Mouse (Mus musculus): Measurements from ENCODE around the gene Igsf21. TPM values are rescaled to one million over a fixed set of nuclear protein-coding genes. Genes with fewer than 3 reads are reported as not detected.

The Igsf21 gene
- total RNA-seq, 1 experiment from 2014 or later, result not detected

DNA sequence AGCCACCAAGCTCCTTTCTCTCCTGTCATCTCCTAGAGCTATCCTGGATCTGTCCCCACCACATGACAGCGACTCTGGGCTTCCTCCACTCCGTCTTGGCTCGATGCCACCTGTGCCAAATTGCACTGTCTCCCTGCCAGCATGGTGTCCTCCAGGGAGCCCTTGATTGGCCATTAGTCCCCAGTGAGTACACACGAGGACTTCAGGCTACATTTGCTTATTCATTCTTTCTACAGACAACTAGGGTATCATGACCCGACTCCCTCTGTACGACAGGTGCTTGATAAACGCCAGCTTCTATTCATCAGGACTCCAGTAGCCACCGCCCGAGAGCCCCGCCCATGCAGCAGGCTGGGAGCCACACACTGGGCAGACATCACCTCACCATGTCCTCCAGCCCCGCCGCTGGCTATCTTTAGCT lies 40.8 kb downstream of the Igsf21 start:
- ATAC-seq (replicated peaks; ENCODE audit: insufficient number of reproducible peaks, low FRiP score, low TSS enrichment, poor library complexity, severe bottlenecking), result no peak

DNA sequence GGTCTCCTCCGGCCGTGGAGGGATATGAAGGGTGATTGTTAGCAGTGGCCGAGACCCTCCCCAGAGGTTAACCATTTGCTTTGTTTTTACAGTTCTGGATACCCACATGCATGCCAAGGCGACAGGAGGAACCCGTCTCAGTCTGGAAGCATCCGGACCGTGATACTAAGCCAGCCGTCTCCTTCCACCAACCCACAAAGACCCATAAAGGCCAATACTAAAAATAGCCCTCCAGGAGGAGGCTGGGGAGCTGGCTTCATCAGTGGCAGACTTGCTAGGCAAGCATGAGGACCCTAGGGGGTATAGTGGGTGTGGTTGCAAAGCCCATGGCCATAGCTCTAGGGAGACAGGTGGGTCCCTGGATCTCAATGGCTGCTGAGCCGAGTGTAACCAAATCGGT lies 41.8 kb downstream of the Igsf21 start:
- ATAC-seq (replicated peaks; ENCODE audit: insufficient number of reproducible peaks, low FRiP score, low TSS enrichment, poor library complexity, severe bottlenecking), result no peak

DNA sequence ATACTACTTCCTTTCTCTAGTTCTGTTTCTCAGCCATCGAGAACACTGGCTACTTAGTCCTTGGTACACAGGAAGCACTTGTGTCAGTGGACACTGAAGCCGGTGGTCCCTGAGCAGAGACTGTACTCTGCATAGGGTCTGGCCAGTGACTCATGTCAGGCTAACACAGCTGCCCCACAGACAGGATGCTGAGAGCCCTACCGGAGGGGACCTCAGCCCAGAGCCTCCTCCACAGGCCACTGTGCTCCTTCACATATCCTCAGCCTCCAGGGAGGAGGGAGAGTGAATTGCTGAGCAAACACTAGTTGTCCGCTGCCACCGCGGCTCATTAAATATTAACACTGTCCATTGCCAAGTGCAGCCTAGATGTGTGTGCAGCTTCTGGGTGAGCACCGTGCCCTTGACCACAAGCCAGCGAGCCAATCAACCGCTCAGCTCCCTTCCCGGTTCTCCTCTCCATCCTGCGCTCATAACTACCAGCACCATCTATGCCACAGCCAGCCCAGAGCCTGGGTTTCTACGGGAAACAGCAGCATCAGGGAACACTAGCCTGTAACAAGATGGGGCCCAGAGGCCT lies 42.8 kb downstream of the Igsf21 start:
- no peak for ATAC-seq (replicated peaks; ENCODE audit: insufficient number of reproducible peaks, low FRiP score, low TSS enrichment, poor library complexity, severe bottlenecking)

DNA sequence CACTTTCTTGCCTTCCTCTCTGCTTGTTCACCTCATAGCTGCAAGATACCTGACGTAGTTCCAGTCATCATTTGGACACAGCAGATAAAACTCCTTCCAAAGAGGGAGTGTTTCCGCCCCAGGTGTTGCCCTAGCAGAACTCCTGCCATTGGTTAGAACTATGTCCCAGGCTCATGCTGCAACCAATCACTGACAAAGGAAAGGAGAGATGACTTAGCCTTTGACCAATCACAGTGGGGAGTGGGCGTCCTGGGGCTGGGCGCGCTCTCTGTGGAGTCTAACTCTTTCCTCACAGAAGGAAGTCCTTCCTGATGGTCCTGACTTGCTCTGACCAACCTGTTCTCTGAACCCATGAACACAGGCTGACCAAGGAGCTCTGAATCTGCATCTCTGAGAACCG lies 44.4 kb downstream of the Igsf21 start:
- no peak for ATAC-seq (replicated peaks; ENCODE audit: insufficient number of reproducible peaks, low FRiP score, low TSS enrichment, poor library complexity, severe bottlenecking)

DNA sequence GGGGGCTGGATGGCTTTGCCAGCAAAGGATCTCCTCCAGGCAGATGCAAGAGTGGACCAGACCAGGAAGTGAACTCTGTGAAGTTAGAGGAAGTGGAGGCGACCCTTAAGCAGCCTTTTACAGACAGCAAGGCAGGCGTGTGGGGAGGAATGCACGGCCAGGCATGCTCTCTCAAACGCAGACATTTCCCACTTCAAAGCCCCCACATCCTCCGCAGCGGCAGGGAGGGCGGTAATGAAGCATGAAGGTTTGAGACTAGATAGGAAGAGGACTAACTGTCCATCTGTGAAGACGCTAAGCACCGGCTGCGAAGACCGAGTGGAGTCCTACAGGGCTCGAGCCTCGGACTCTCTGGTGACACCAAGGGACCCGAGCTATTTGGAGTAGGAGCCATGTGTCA lies 46.3 kb downstream of the Igsf21 start:
- no peak for ATAC-seq (replicated peaks; ENCODE audit: insufficient number of reproducible peaks, low FRiP score, low TSS enrichment, poor library complexity, severe bottlenecking)

DNA sequence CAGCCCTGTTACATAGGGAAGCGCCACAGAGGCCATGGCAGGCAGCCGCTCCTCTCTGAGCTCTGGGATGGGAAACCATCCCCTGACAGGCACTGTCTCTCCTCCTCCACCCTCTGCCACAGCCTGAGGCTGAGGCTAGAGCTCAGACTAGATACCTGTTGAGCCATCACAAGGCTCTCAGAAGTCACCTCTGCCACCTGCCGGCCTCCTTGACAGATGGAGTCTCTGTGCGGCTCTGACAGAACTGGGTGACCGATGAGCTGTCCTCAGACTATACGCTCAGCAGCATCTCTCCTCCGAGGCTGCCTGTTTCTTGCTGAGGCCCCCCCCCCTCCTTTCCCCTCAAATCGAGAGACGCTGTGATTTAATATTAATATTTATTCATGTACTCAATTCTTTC lies 49.9 kb downstream of the Igsf21 start:
- no peak for ATAC-seq (replicated peaks; ENCODE audit: insufficient number of reproducible peaks, low FRiP score, low TSS enrichment, poor library complexity, severe bottlenecking)

DNA sequence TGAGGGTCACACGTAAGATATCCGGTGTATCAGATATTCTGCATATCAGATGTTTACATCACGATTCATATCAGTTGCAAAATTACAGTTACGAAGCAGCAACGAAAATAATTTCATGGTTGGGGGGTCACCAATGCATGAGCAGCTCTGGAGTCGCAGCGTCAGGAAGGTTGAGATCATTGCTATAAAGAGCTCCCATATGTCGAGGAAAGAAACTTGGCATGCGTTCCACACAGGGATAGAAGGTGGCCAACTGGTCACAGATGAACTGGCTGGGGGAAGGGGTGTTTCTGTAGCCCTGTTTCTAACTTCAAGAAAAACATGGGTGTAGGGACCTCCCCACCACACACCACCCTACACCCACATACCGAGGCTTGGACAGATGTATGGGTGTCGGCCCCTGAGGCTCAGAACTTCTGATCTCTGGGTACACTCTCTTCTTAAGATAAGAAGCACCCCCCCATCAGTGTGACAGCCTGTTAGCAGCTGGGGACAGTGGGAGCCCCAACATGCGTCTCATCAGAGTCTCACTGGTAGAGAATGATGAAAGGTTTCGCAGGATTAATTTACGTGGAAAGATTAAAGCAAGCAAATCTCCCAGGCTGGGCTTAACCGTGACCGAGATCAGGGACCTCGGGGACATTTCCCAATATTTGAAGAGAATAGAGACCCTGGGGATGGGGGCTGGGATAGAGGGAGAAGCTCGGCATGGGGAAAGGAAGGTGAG lies 54.1 kb downstream of the Igsf21 start:
- ATAC-seq (replicated peaks; ENCODE audit: insufficient number of reproducible peaks, low FRiP score, low TSS enrichment, poor library complexity, severe bottlenecking), result no peak

DNA sequence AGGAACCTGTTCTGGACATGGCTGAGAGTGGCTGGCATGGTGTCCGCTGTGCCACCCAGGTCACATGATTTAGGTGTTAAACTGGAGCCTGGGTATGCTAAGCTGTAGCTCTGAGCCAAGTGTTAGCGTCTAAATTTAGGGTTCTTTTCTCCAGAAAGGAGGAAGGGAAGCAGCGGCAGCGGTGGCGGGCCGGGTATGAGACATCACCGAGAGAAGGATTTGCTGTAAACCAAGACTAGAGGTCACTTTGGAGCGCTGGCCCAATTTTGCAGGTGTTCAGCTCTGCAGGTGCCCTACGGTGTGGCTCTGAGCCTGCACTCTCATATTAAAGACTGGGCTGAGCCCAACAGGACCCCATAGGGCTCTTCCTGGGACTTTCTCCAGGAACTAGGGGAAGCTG lies 57.0 kb downstream of the Igsf21 start:
- no peak for ATAC-seq (replicated peaks; ENCODE audit: insufficient number of reproducible peaks, low FRiP score, low TSS enrichment, poor library complexity, severe bottlenecking)

DNA sequence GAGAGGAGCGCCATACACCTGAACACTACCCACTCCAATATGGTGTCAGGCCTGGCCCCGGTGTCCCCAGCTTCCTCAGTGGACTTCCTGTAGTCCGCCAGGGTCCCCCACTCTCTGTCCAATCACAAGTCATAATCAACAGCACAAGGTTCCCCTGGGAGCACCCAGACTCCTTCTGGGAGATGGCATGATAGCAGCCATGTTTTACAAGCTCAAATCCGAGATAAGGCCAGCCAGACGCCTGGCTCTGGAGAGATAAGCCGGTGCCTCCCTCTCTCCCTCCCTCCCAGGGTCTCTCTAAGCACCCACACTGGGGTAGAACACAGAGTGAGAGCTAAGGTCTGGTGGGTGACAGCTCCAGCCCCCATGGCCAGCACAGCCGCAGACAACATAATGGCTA lies 58.0 kb downstream of the Igsf21 start:
- ATAC-seq (replicated peaks; ENCODE audit: insufficient number of reproducible peaks, low FRiP score, low TSS enrichment, poor library complexity, severe bottlenecking), result no peak

DNA sequence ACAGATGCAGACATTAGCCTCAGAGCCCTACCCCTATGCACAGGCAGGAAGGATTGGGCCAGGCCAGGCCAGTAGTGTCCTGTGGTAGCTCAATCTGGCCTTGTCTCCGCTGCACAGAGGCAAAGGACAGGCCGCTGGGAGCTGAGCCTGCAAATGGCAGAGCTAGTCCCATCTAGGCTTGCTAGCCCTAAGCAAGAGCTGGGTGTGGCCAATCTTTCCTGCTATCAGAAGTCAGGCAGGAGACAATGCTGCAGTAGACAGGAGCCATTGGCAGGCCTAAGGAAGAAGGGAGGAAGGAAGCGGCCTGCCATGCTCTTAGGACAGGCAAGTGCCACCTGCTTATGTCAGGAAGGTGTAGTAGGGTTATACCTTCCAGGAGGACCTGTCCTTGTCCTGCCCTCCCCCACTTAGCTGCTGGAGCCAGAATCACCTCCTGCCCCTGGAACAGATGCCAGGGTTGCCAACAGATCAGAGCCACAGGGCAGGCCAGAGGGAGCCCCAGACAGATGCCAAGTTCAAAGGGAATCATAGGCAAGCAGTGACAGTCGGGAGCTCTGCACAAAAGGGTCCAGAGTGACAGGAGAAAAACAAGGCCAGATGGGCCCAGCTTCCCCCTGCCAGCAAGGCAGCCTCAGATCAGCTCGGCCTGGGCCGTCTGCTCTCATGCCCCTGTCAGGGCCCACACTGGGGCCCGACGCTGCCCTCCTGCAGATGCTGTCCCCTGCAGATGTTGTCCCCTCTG lies 59.0 kb downstream of the Igsf21 start:
- ATAC-seq (replicated peaks; ENCODE audit: insufficient number of reproducible peaks, low FRiP score, low TSS enrichment, poor library complexity, severe bottlenecking), result no peak

DNA sequence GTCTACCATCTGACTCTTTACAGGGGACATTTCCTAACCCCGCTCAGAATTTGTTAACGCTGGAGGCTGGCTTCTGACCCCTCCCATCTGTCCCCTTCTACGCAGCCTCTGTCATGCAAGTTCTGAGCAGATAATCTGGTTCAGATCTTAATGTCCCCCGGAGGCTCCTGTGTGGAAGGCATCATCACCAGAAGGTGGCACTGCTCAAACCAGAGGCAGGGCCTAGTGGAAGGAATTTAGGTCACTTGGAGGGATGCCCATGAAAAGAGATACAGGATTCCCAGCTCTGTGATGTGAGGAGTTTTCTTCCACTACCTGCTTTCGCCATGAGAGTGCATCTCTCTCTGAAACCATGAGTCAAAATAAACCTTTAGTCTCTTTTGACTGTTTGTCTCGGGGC lies 67.0 kb downstream of the Igsf21 start:
- ATAC-seq (replicated peaks; ENCODE audit: insufficient number of reproducible peaks, low FRiP score, low TSS enrichment, poor library complexity, severe bottlenecking), result no peak

DNA sequence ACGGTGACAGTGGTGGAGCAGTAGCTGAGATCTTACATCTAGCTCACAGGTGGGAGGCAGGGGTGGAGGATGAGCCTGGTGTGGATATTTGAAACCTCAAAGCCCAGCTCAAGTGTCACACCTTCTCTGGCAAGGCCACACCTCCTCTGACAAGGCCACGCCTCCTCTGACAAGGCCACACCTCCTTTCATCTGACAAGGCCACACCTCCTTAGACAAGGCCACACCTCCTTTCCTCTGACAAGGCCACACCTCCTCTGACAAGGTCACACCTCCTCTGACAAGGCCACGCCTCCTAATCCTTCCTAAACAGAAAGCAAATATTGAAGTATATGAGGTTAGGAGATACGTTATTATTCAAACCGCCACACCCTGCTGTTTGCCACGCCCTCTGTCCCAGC lies 69.5 kb downstream of the Igsf21 start:
- no peak for ATAC-seq (replicated peaks; ENCODE audit: insufficient number of reproducible peaks, low FRiP score, low TSS enrichment, poor library complexity, severe bottlenecking)

DNA sequence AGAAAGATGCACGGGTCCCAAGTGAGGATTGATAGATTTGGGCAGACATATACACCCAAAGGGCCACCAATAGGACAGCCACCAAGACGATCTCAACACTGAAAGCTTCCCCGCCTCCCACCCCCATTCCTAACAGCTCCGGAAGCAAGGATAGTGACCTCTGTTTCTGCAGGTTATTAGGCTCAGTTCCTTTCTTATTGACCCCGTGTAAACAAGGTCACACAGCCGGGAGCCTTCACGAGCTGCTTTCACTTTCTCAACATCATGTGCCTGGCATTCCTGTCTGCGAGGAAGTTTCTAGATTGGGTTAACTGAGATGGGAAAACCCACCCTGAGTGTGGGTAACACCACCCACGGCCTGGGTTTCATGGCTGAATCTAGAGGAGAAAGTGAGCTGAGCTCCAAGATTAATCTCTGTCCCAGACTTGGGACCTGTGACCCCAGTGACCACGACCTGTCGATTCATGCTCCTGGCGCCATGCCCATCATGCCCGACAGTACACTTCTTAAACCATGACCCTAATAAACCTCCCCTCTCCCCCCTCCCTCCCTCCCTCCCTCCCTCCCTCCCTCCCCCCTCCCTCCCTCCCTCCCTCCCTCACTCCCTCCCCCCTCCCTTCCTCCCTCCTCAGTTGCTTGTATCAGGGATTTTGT lies 72.7 kb downstream of the Igsf21 start:
- ATAC-seq (replicated peaks; ENCODE audit: insufficient number of reproducible peaks, low FRiP score, low TSS enrichment, poor library complexity, severe bottlenecking), result no peak

DNA sequence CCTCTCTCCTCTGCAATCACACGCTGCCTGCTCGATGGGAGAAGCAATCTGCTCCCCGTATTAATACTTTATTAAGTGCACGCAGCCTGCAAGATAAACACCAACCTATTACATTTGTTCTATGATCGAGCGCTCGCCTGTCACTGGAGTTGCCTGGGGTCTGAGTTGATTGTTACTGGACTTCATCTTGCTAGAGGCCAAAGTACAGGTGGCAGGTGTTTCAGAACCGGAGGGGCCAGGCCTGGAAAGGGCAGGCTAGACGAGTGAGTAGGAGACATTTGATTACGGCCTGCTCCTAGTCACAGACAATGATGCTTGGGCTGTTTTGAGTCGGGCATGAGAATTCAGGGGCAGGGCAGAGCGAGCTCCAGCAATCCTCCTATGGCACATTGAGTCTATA lies 73.5 kb downstream of the Igsf21 start:
- ATAC-seq (replicated peaks; ENCODE audit: insufficient number of reproducible peaks, low FRiP score, low TSS enrichment, poor library complexity, severe bottlenecking), result no peak

DNA sequence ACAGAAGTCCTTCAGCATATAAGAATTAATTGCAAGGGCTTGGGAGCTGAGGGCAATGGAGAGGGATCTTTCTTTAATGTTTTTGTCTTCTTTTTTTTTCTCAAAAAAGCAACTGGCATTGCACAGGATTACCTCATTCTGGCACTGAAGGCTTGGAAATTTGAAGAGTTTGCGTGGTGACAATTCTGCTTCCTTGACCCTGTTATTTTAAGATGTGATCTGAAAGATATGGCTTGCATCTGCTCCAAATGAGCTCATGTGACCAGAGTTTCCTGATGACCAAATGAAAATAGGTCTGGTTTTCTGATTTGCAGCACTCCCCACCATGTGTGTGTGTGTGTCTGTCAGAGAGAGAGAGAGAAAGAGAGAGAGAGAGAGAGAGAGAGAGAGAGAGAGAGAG lies 74.7 kb downstream of the Igsf21 start:
- no peak for ATAC-seq (replicated peaks; ENCODE audit: insufficient number of reproducible peaks, low FRiP score, low TSS enrichment, poor library complexity, severe bottlenecking)

DNA sequence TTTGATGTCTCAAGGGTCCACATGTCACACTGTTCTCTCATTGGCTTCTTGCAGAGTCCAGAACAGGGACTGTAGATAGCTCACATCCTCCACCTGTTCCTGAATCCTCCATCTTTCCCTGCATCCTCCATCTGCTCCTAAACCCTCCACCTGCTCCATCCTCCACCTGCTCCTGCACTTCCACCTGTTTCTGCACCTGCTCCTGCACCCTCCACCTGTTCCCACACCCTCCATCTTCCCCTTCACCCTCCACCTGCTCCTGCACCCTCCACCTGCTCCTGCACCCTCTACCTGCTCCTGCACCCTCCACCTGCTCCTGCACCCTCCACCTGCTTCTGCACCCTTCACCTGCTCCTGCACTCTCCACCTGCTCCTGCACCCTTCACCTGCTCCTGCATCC lies 75.4 kb downstream of the Igsf21 start:
- no peak for ATAC-seq (replicated peaks; ENCODE audit: insufficient number of reproducible peaks, low FRiP score, low TSS enrichment, poor library complexity, severe bottlenecking)

DNA sequence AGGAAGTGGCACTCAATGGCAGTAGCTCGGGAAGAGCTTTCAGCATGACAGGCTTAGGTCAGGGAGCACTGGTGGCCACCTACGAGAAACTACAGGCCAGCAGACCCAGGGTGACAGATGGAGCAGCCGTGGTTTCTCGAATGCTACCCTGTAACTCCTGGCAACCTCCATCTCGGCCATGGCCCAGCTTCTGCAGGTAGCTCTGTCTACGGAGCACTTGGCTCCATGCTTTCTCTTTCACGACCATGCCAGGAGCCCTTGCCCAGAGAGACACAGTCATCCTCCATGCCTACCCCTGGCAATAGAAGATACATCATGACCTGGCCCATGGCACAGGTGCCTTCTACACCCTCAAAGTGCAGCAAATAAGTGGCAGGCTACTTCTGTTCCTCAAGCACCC lies 80.7 kb downstream of the Igsf21 start:
- no peak for ATAC-seq (replicated peaks; ENCODE audit: insufficient number of reproducible peaks, low FRiP score, low TSS enrichment, poor library complexity, severe bottlenecking)

DNA sequence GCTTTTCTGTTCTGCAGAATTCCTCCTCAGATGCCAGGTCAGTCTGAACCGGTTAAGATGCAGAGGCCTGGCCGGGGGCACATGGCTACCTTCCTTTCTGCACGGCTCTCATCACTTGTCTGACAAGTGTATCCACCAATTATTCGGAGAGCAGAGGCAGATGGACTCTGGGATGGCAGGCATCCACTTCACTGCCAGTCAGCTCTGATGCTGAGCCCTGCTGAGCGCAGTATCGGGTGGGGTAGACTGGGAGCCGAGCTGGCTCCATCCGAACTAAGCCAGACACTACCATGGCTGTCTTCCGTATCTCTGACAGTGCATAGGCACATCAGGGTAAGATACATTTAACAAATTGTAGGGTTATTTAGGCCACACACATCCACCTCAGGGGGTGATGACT lies 81.9 kb downstream of the Igsf21 start:
- ATAC-seq (replicated peaks; ENCODE audit: insufficient number of reproducible peaks, low FRiP score, low TSS enrichment, poor library complexity, severe bottlenecking), result no peak

DNA sequence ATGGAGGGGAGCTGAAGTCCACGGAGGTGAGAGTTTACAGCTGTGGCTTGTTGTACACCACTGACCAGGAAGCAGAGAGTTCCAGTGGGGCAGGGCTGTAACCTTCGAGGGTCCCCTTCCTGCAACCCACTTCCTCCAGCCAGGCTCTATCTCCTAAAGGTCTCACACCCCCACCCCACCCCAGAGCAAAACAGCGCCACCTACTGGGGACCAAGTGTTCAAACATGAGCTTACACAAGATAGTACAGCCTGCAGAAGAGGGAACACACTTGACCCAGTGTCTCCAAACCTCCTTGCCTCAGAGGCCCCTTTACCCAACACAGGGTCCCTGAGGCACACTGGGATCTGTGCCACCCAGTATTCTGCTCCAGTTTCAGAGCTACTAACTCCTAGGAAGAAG lies 87.0 kb downstream of the Igsf21 start:
- ATAC-seq (replicated peaks; ENCODE audit: insufficient number of reproducible peaks, low FRiP score, low TSS enrichment, poor library complexity, severe bottlenecking), result no peak
